Mouse (Mus musculus) stomach, embryonic 14.5 days (tissue): ENCODE results near the gene Uso1. TPM values are rescaled to one million over a fixed set of nuclear protein-coding genes. Genes with fewer than 3 reads are reported as not detected.
"Not testable (repeated sequence)": the region's sequence is repeated elsewhere in the genome, so short reads cannot be mapped to it uniquely, and the experiment has no call there.

Experiments
- ATAC-seq: fragments of 200-750 bp; cut with Nextera tagmentation; 2 replicates; pipeline ENCODE4 v1.8.0; 2017; ENCODE audit warnings: low read depth, moderate TSS enrichment; ENCODE audit not compliant: insufficient number of reproducible peaks, insufficient read depth, low FRiP score
- H3K27ac ChIP-seq: fragments of 300-500 bp; sonication (generic); 2 replicates; pipeline ENCODE4 v1.5.1; 2014; ENCODE audit warnings: mild to moderate bottlenecking, low read length, moderate library complexity, mixed read lengths
- H3K27me3 ChIP-seq: fragments of 300-500 bp; sonication (generic); 2 replicates; pipeline ENCODE4 v1.6.1; 2014; ENCODE audit warnings: low read length, control low read depth, mixed read lengths; ENCODE audit not compliant: control insufficient read depth, insufficient read depth
- H3K36me3 ChIP-seq: fragments of 300-500 bp; sonication (generic); 2 replicates; pipeline ENCODE4 v1.6.1; 2014; ENCODE audit warnings: mild to moderate bottlenecking, control low read depth, low read length, moderate library complexity, mixed read lengths; ENCODE audit not compliant: control insufficient read depth, insufficient read depth
- H3K4me1 ChIP-seq: fragments of 300-500 bp; sonication (generic); 2 replicates; pipeline ENCODE4 v1.6.1; 2014; ENCODE audit warnings: low read length, control low read depth, mixed read lengths; ENCODE audit not compliant: control insufficient read depth, insufficient read depth
- H3K4me2 ChIP-seq: fragments of 300-500 bp; sonication (generic); replicated peaks from 2 replicates; pipeline ENCODE4 v1.6.1; 2014; ENCODE audit warnings: low read depth, low read length, control low read depth
- H3K4me3 ChIP-seq: fragments of 300-500 bp; sonication (generic); 2 replicates; pipeline ENCODE4 v1.5.1; 2014; ENCODE audit warnings: low read depth, low read length, control low read depth
- H3K9ac ChIP-seq: fragments of 300-500 bp; sonication (generic); replicated peaks from 2 replicates; pipeline ENCODE4 v1.6.1; 2014; ENCODE audit warnings: low read depth, mild to moderate bottlenecking, control low read depth, low read length, moderate library complexity, mixed read lengths
- H3K9me3 ChIP-seq: fragments of 300-500 bp; sonication (generic); 2 replicates; pipeline ENCODE4 v1.6.1; 2016; ENCODE audit warnings: low read depth, low read length, control low read depth; ENCODE audit not compliant: control insufficient read depth
- WGBS: fragments of 180-500 bp; shearing (Covaris S2); extraction: QIAGEN DNeasy Blood & Tissue Kit; methylation state at CpG from one replicate; pipeline ENCODE4 v1.1.7; 2014; 5-methylcytosine and 5-hydroxymethylcytosine counted together
- polyA plus RNA-seq: library from polyadenylated mRNA; unstranded; fragments of >200 nt; fragmentation: Nextera tagmentation; extraction: Ambion mirVana; gene quantifications from 2 replicates; pipeline ENCODE4 v1.2.1, GENCODE M21; 2014

Gene Uso1
- polyA plus RNA-seq, 1 experiment from 2014 or later: 34.7 TPM

- Histone ChIP-seq H3K27ac (no peak overlapping the region), H3K4me3 (no peak overlapping the region), H3K9me3 (no peaks in the 10 kb centered on the region), H3K36me3 (no peaks in the 10 kb centered on the region; the same call in 1 of the 2 replicates), H3K9ac (no peak overlapping the region), H3K4me2 (no peak overlapping the region), H3K4me1 (peaks cover 2% of the 10 kb centered on the region; the same call in 1 of the 2 replicates), H3K27me3 (no peaks in the 10 kb centered on the region)
- ATAC-seq: no peak
- WGBS: 91% methylated on average over 6 of the region's 6 CpGs
Observed at GRCm38 (mm10) chr5:92130040-92130682, 7.6 kb upstream of the Uso1 start.

GRCm38 (mm10) chr5:92132127-92132526, 5.6 kb upstream of the Uso1 start:
- Histone ChIP-seq H3K4me3 (no peak overlapping the region), H3K4me2 (no peak overlapping the region), H3K27ac (no peak overlapping the region), H3K9me3 (no peaks in the 10 kb centered on the region), H3K9ac (no peak overlapping the region), H3K36me3 (no peaks in the 10 kb centered on the region; the same call in 1 of the 2 replicates), H3K27me3 (no peaks in the 10 kb centered on the region), H3K4me1 (peaks cover 11% of the 10 kb centered on the region; the same call in 1 of the 2 replicates)
- ATAC-seq: no peak
- 95% methylated on average over 4 of the region's 4 CpGs for WGBS

GRCm38 (mm10) chr5:92133006-92133405, 4.7 kb upstream of the Uso1 start:
- not testable (repeated sequence) for H3K27ac ChIP-seq, H3K4me2 ChIP-seq, H3K9me3 ChIP-seq, H3K9ac ChIP-seq, H3K4me3 ChIP-seq, ATAC-seq, H3K4me1 ChIP-seq, H3K27me3 ChIP-seq, H3K36me3 ChIP-seq
- 50% methylated on average over 4 of the region's 4 CpGs for WGBS

- 84% methylated on average over 3 of the region's 3 CpGs for WGBS
- no peak overlapping the region for H3K27ac ChIP-seq
- ATAC-seq: no peak
- no peak overlapping the region for H3K4me3 ChIP-seq
- H3K4me1 ChIP-seq: peaks cover 21% of the 10 kb centered on the region; the same call in 1 of the 2 replicates
- H3K4me2 ChIP-seq: no peak overlapping the region
- no peaks in the 10 kb centered on the region; the same call in 1 of the 2 replicates for H3K36me3 ChIP-seq
- no peaks in the 10 kb centered on the region for H3K27me3 ChIP-seq
- H3K9ac ChIP-seq: no peak overlapping the region
- H3K9me3 ChIP-seq: no peaks in the 10 kb centered on the region
Observed at GRCm38 (mm10) chr5:92134934-92135333, 2.8 kb upstream of the Uso1 start.

- H3K4me1 ChIP-seq: peaks cover 21% of the 10 kb centered on the region; the same call in 1 of the 2 replicates
- H3K9ac ChIP-seq: peak overlapping the region; percentile 48; the same call in 1 of the 2 replicates
- H3K36me3 ChIP-seq: no peaks in the 10 kb centered on the region
- H3K27ac ChIP-seq: no peak overlapping the region
- H3K4me2 ChIP-seq: peak overlapping the region; percentile 80
- no peaks in the 10 kb centered on the region for H3K27me3 ChIP-seq
- ATAC-seq: no peak
- peak overlapping the region; percentile 75 for H3K4me3 ChIP-seq
- H3K9me3 ChIP-seq: no peaks in the 10 kb centered on the region
- WGBS: 62% methylated on average over 9 of the region's 9 CpGs
Observed at GRCm38 (mm10) chr5:92136536-92137238, 1.1 kb upstream of the Uso1 start.

DNA sequence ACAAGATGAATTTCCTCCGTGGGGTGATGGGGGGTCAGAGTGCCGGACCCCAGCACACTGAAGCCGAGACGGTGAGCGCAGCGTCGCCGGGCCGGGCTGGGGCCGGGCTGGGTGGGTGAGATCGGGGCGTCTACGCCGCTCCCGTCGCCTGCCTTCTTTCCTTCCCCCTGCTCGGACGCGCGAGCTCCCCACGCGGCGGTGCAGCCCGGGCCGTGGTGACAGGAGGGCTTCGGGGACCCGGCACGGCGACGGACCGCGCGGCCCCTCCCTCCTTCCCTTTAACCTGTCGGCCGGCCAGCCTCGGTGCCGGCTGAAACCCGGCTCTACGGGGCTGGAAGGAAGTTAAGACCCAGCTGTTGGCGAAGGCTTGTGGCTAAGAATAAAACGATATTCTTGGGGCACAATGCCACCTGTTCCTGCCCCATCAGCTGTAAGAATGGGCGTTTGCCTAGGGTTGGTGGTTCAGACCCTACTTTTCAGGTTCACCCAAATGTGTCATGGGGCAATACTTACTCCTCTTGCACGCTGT, 419 bp downstream of the Uso1 start:
- Histone ChIP-seq H3K36me3 (no peaks in the 10 kb centered on the region), H3K4me1 (peaks cover 21% of the 10 kb centered on the region; the same call in 1 of the 2 replicates), H3K4me2 (peak overlapping the region; percentile 62), H3K9me3 (no peaks in the 10 kb centered on the region), H3K27ac (peak overlapping the region; percentile 1; the same call in 1 of the 2 replicates), H3K9ac (peak overlapping the region; percentile 76), H3K27me3 (no peaks in the 10 kb centered on the region), H3K4me3 (peak overlapping the region; percentile 75)
- peak; percentile 61 for ATAC-seq
- WGBS: under 1% methylated on average over 30 of the region's 43 CpGs

DNA sequence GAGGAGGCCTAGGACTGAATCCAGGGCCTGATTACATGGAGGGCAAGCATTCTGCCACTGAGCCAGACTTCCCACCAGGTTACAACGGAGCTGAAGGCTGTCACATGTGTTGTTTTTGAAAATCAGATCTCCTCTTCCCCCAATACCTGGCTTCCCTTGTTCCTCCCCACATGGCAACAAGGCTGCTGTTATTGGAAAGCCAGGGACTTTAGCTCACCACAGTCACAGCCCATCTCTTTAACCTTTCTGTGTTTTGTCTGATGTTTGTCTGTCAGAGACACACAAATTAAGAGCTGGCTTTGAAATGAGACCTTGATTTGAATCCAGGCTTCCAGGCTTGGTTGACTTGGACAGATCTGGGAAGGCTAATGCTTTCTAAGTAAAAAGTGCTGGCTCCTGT, 1.5 kb downstream of the Uso1 start:
- Histone ChIP-seq H3K4me1 (peaks cover 21% of the 10 kb centered on the region; the same call in 1 of the 2 replicates), H3K4me2 (peak overlapping the region; percentile 62), H3K9me3 (no peaks in the 10 kb centered on the region), H3K4me3 (peak overlapping the region; percentile 75), H3K27me3 (no peaks in the 10 kb centered on the region), H3K9ac (0 out of 2 replicates have a peak overlapping the region, but pooled peaks have one; percentile 21), H3K36me3 (no peaks in the 10 kb centered on the region), H3K27ac (no peak overlapping the region)
- 16% methylated on average over 1 of the region's 1 CpGs for WGBS
- ATAC-seq: no peak

- H3K27me3 ChIP-seq: no peaks in the 10 kb centered on the region
- 75% methylated on average over 5 of the region's 5 CpGs for WGBS
Observed at GRCm38 (mm10) chr5:92141696-92142095, 4.0 kb downstream of the Uso1 start.

More at GRCm38 (mm10) chr5:92141696-92142095, 4.0 kb downstream of the Uso1 start:
- Histone ChIP-seq H3K4me3 (no peak overlapping the region), H3K9me3 (no peaks in the 10 kb centered on the region), H3K36me3 (no peaks in the 10 kb centered on the region), H3K27ac (no peak overlapping the region), H3K9ac (no peak overlapping the region), H3K4me1 (peaks cover 15% of the 10 kb centered on the region; the same call in 1 of the 2 replicates), H3K4me2 (no peak overlapping the region)
- ATAC-seq: no peak
